In genomic region chr6:47044385-47045200, GRCm38 (mm10) we compare ENCODE assay signal across 8 mouse cellular contexts.
DNase-seq lines count a peak whose midpoint lies in the region; ATAC-seq and TF ChIP-seq lines count a peak whose summit lies in the region.

No protein-coding gene starts in this region.

- H3K4me2 ChIP-seq in heart, embryonic 11.5 days, result peak overlapping the region; percentile 68
- peak overlapping the region; percentile 57 for H3K4me2 ChIP-seq in forebrain, embryonic 15.5 days (replicated peaks)
- peak overlapping the region; percentile 53 for H3K4me2 ChIP-seq in liver, postnatal 0 days (ENCODE audit: low read depth, low read length)

- no peak overlapping the region for H3K27ac ChIP-seq in heart, embryonic 11.5 days (ENCODE audit: low read depth, low read length)
- H3K27ac ChIP-seq in forebrain, embryonic 15.5 days (replicated peaks), result no peak overlapping the region
- no peak overlapping the region for H3K27ac ChIP-seq in liver, postnatal 0 days (ENCODE audit: low read depth)

- WGBS in heart, embryonic 11.5 days (ENCODE audit: insufficient replicate concordance), result 2% methylated on average over 46 of the region's 46 CpGs
- 5% methylated on average over 46 of the region's 46 CpGs for WGBS in forebrain, embryonic 15.5 days
- 5% methylated on average over 46 of the region's 46 CpGs for WGBS in liver, postnatal 0 days (ENCODE audit: insufficient replicate concordance)

- no peak for TF ChIP-seq CTCF in liver, postnatal 0 days (IDR thresholded peaks at IDR 0.05; ENCODE audit: low read depth)

- intact Hi-C loops in heart, postnatal 14 days (cut with DNase I), result no loop called here

- ATAC-seq in heart, embryonic 11.5 days (replicated peaks; ENCODE audit: insufficient number of reproducible peaks, low FRiP score, low TSS enrichment), result no peak; the same call in 1 of the 2 replicates
- peak; percentile 52; the same call in 1 of the 2 replicates for ATAC-seq in forebrain, embryonic 15.5 days (replicated peaks)
- ATAC-seq in liver, postnatal 0 days, result no peak
- ATAC-seq in CD4-positive, CD25-positive, alpha-beta regulatory T cell, adult 4 months, result no peak

- no peaks in the 10 kb centered on the region for H3K9me3 ChIP-seq in heart, embryonic 11.5 days (replicated peaks; ENCODE audit: control insufficient read depth, low read length)
- no peaks in the 10 kb centered on the region for H3K9me3 ChIP-seq in forebrain, embryonic 15.5 days
- H3K9me3 ChIP-seq in liver, postnatal 0 days (ENCODE audit: low read length), result no peaks in the 10 kb centered on the region

- TF ChIP-seq EP300 in liver, postnatal 0 days (IDR thresholded peaks at IDR 0.05; ENCODE audit: low read depth), result no peak

- peak overlapping the region; percentile 59; the same call in 1 of the 2 replicates for H3K9ac ChIP-seq in heart, embryonic 11.5 days (ENCODE audit: low read depth, low read length)
- peak overlapping the region; percentile 47 for H3K9ac ChIP-seq in forebrain, embryonic 15.5 days (replicated peaks)
- H3K9ac ChIP-seq in liver, postnatal 0 days (replicated peaks), result no peak overlapping the region

- no peak for DNase-seq in heart, postnatal 14 days
- DNase-seq in R1 (ENCODE audit: low read depth, low spot score), result peak; percentile 33
- no peak for DNase-seq in liver, postnatal 0 days
- no peak for DNase-seq in urinary bladder, adult 2 months (ENCODE audit: low spot score)
- no peak for DNase-seq in thymus, postnatal 36 days

- H3K27me3 ChIP-seq in heart, embryonic 11.5 days (ENCODE audit: control insufficient read depth, insufficient read depth, low read length), result no peaks in the 10 kb centered on the region
- H3K27me3 ChIP-seq in forebrain, embryonic 15.5 days, result no peaks in the 10 kb centered on the region
- H3K27me3 ChIP-seq in liver, postnatal 0 days (ENCODE audit: insufficient read depth, low read length), result peaks cover 6% of the 10 kb centered on the region; the same call in 1 of the 2 replicates

- no peaks in the 10 kb centered on the region for H3K36me3 ChIP-seq in heart, embryonic 11.5 days (ENCODE audit: control insufficient read depth, insufficient read depth, low read length)
- no peaks in the 10 kb centered on the region for H3K36me3 ChIP-seq in forebrain, embryonic 15.5 days
- H3K36me3 ChIP-seq in liver, postnatal 0 days (replicated peaks; ENCODE audit: insufficient read depth, low read length), result no peaks in the 10 kb centered on the region

- no peaks in the 10 kb centered on the region for H3K4me1 ChIP-seq in heart, embryonic 11.5 days (ENCODE audit: control insufficient read depth, insufficient read depth, low read length)
- peaks cover 26% of the 10 kb centered on the region for H3K4me1 ChIP-seq in forebrain, embryonic 15.5 days
- H3K4me1 ChIP-seq in liver, postnatal 0 days (ENCODE audit: insufficient read depth), result no peaks in the 10 kb centered on the region

- H3K4me3 ChIP-seq in heart, embryonic 11.5 days (ENCODE audit: low read depth, low read length), result peak overlapping the region; percentile 48
- peak overlapping the region; percentile 41 for H3K4me3 ChIP-seq in forebrain, embryonic 15.5 days
- peak overlapping the region; percentile 30 for H3K4me3 ChIP-seq in liver, postnatal 0 days (ENCODE audit: low read depth, low read length)
